Mouse (Mus musculus) MEL (cell line): ENCODE results near the gene Rtf1.

Source experiments
- CTCF ChIP-seq, 3 experiments: IDR thresholded peaks in 2 of 3; conservative IDR thresholded peaks in 1 of 3; 2 replicates each; pipeline ENCODE4 v1.5.1; 2011 to 2012; ENCODE audit warnings: low read length in 3 of 3, low read depth in 2 of 3, mild to moderate bottlenecking in 2 of 3, improper control_type of control experiment in 1 of 3, inconsistent platforms in 1 of 3, mixed read lengths in 1 of 3, moderate library complexity in 1 of 3; ENCODE audit not compliant: control insufficient read depth in 1 of 3, insufficient read depth in 1 of 3, poor library complexity in 1 of 3, severe bottlenecking in 1 of 3
- JUND ChIP-seq: IDR thresholded peaks from 2 replicates; pipeline ENCODE4 v1.6.1; 2011; ENCODE audit warnings: low read depth, mild to moderate bottlenecking, improper control_type of control experiment, low read length
- MAX ChIP-seq: IDR thresholded peaks from 2 replicates; pipeline ENCODE4 v1.6.1; 2011; ENCODE audit warnings: low read length, improper control_type of control experiment
- MXI1 ChIP-seq: IDR thresholded peaks from 2 replicates; pipeline ENCODE4 v1.6.1; 2011; ENCODE audit warnings: mild to moderate bottlenecking, low read depth, low read length, improper control_type of control experiment
- POLR2A ChIP-seq, 2 experiments: IDR thresholded peaks; 2 replicates each; pipeline ENCODE4 v1.6.1; 2011 to 2012; ENCODE audit warnings: low read length in 2 of 2, mild to moderate bottlenecking in 2 of 2, control low read depth in 1 of 2, improper control_type of control experiment in 1 of 2, low read depth in 1 of 2, moderate library complexity in 1 of 2; ENCODE audit not compliant: control insufficient read depth in 1 of 2, insufficient read depth in 1 of 2, poor library complexity in 1 of 2
- RAD21 ChIP-seq: IDR thresholded peaks from 2 replicates; pipeline ENCODE4 v1.6.1; 2011; ENCODE audit warnings: mild to moderate bottlenecking, low read depth, low read length, improper control_type of control experiment
- RCOR1 ChIP-seq: IDR thresholded peaks from 2 replicates; pipeline ENCODE4 v1.6.1; 2012; ENCODE audit warnings: low read depth, mild to moderate bottlenecking, inconsistent platforms, low read length, improper control_type of control experiment
- TBP ChIP-seq: IDR thresholded peaks from 2 replicates; pipeline ENCODE4 v1.8.0; 2011; ENCODE audit warnings: low read depth, low read length, improper control_type of control experiment
- ZKSCAN1 ChIP-seq: IDR thresholded peaks from 2 replicates; pipeline ENCODE4 v1.6.1; 2012; ENCODE audit warnings: low read depth, mild to moderate bottlenecking, inconsistent platforms, low read length, improper control_type of control experiment, moderate library complexity

- TF ChIP-seq RCOR1 (no peak), CTCF (IDR thresholded peaks at IDR 0.05 in 2 of 3, conservative IDR thresholded peaks at IDR 0.05 in 1 of 3; ENCODE audit: control insufficient read depth in 1 of 3, insufficient read depth in 1 of 3, low read depth in 2 of 3, low read length in 3 of 3, poor library complexity in 1 of 3, severe bottlenecking in 1 of 3) (no peak), RAD21 (no peak), ZKSCAN1 (no peak), MXI1 (peak; percentile 57), TBP (peak; percentile 28; the same call in 1 of the 2 replicates), POLR2A (IDR thresholded peaks at IDR 0.05; ENCODE audit: control insufficient read depth in 1 of 2, insufficient read depth in 1 of 2, low read depth in 1 of 2, low read length in 2 of 2, poor library complexity in 1 of 2) (no peak), JUND (no peak), MAX (no peak)
Measured at GRCm38 (mm10) chr2:119675215-119675784, 432 bp downstream of the Rtf1 start.
